Mouse (Mus musculus): ENCODE results near the gene Gpatch4. TPM values are rescaled to one million over a fixed set of nuclear protein-coding genes. Genes with fewer than 3 reads are reported as not detected.

The Gpatch4 gene
- polyA plus RNA-seq, 1 experiment from 2014 or later = 25.2 TPM

DNA sequence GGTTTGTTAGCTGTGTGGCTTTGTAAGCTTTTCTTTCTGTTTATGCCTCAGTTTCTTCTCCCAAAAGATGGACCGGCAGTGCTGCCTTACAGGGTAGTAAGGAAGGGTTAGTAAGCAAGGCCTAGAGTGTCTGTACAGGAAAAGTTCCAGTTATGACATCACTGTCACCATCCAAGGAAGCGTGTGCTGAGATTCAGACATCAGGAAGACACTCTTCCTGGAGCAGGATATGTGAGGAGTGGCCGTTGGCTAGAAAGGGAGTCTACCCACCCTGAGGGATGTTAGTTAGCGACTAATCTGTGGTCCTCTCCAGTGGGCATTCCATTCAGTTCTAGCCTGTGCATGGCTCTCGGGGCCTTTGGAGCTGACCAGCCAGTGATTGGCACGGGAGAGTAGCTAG, 59.3 kb downstream of the Gpatch4 start:
- WGBS = 89% methylated on average over 6 of the region's 6 CpGs
- no peak overlapping the region for H3K4me3 ChIP-seq (ENCODE audit: low read depth, low read length)
- DNase-seq (ENCODE audit: low spot score) = no peak
- no peak for ATAC-seq
- H3K9me3 ChIP-seq (replicated peaks; ENCODE audit: control insufficient read depth, low read length) = no peaks in the 10 kb centered on the region
- no peaks in the 10 kb centered on the region for H3K27me3 ChIP-seq (replicated peaks; ENCODE audit: control insufficient read depth, insufficient read depth, low read length)
- peaks cover 47% of the 10 kb centered on the region for H3K36me3 ChIP-seq (ENCODE audit: control insufficient read depth, insufficient read depth, low read length)
- no peak overlapping the region for H3K27ac ChIP-seq (ENCODE audit: low read depth, low read length)
- H3K9ac ChIP-seq (ENCODE audit: low read length) = no peak overlapping the region
- no peaks in the 10 kb centered on the region for H3K4me1 ChIP-seq (ENCODE audit: control insufficient read depth, insufficient read depth, low read length)
- H3K4me2 ChIP-seq (ENCODE audit: low read length) = no peak overlapping the region

GRCm38 (mm10) chr3:88102611-88103010, 59.7 kb downstream of the Gpatch4 start:
- Histone ChIP-seq H3K4me1 (ENCODE audit: control insufficient read depth, insufficient read depth, low read length) (no peaks in the 10 kb centered on the region), H3K9me3 (replicated peaks; ENCODE audit: control insufficient read depth, low read length) (no peaks in the 10 kb centered on the region), H3K4me2 (ENCODE audit: low read length) (no peak overlapping the region), H3K36me3 (ENCODE audit: control insufficient read depth, insufficient read depth, low read length) (peaks cover 47% of the 10 kb centered on the region), H3K27me3 (replicated peaks; ENCODE audit: control insufficient read depth, insufficient read depth, low read length) (no peaks in the 10 kb centered on the region), H3K27ac (ENCODE audit: low read depth, low read length) (no peak overlapping the region), H3K4me3 (ENCODE audit: low read depth, low read length) (no peak overlapping the region), H3K9ac (ENCODE audit: low read length) (no peak overlapping the region)
- ATAC-seq (no peak), DNase-seq (ENCODE audit: low spot score) (no peak)
- WGBS = 89% methylated on average over 6 of the region's 6 CpGs

Other genes starting within 250 kb of the Gpatch4 start
- 0.74 and 0.94 TPM in 2 replicates for gene Ntrk1, start 247.9 kb upstream of the Gpatch4 start, polyA plus RNA-seq (2014; fragmentation: Nextera tagmentation; extraction: Ambion mirVana)
- 0.62 and 0.66 TPM in 2 replicates for gene Insrr, start 246.2 kb upstream of the Gpatch4 start, polyA plus RNA-seq (2014; fragmentation: Nextera tagmentation; extraction: Ambion mirVana)
- 5.2 and 6.0 TPM in 2 replicates for gene Pear1, start 218.8 kb upstream of the Gpatch4 start, polyA plus RNA-seq (2014; fragmentation: Nextera tagmentation; extraction: Ambion mirVana)
- gene Sh2d2a, start 196.4 kb upstream of the Gpatch4 start, polyA plus RNA-seq (2014; fragmentation: Nextera tagmentation; extraction: Ambion mirVana) = not detected in 2 replicates
- gene Prcc, start 157.5 kb upstream of the Gpatch4 start, polyA plus RNA-seq (2014; fragmentation: Nextera tagmentation; extraction: Ambion mirVana) = 16.1 and 18.5 TPM in 2 replicates
- gene Hdgf, start 136.8 kb upstream of the Gpatch4 start, polyA plus RNA-seq (2014; fragmentation: Nextera tagmentation; extraction: Ambion mirVana) = 99.1 and 137 TPM in 2 replicates
- 69.5 and 71.2 TPM in 2 replicates for gene Mrpl24, start 123.6 kb upstream of the Gpatch4 start, polyA plus RNA-seq (2014; fragmentation: Nextera tagmentation; extraction: Ambion mirVana)
- 17.9 and 20.0 TPM in 2 replicates for gene Isg20l2, start 112.8 kb upstream of the Gpatch4 start, polyA plus RNA-seq (2014; fragmentation: Nextera tagmentation; extraction: Ambion mirVana)
- gene Rrnad1, start 112.4 kb upstream of the Gpatch4 start, polyA plus RNA-seq (2014; fragmentation: Nextera tagmentation; extraction: Ambion mirVana) = 15.6 and 20.2 TPM in 2 replicates
- 32.8 and 35.9 TPM in 2 replicates for gene Crabp2, start 94.4 kb upstream of the Gpatch4 start, polyA plus RNA-seq (2014; fragmentation: Nextera tagmentation; extraction: Ambion mirVana)
- gene Nes, start 72.0 kb upstream of the Gpatch4 start, polyA plus RNA-seq (2014; fragmentation: Nextera tagmentation; extraction: Ambion mirVana) = 23.1 and 27.8 TPM in 2 replicates
- gene Bcan, start 42.9 kb upstream of the Gpatch4 start, polyA plus RNA-seq (2014; fragmentation: Nextera tagmentation; extraction: Ambion mirVana) = 13.5 and 21.9 TPM in 2 replicates
- 0.52 TPM in 1 of 2 replicates, not detected in the other for gene Hapln2, start 15.5 kb upstream of the Gpatch4 start, polyA plus RNA-seq (2014; fragmentation: Nextera tagmentation; extraction: Ambion mirVana)
- 171 and 192 TPM in 2 replicates for gene Naxe, start 15.4 kb downstream of the Gpatch4 start, polyA plus RNA-seq (2014; fragmentation: Nextera tagmentation; extraction: Ambion mirVana)
- not detected in 2 replicates for gene Ttc24, start 35.2 kb downstream of the Gpatch4 start, polyA plus RNA-seq (2014; fragmentation: Nextera tagmentation; extraction: Ambion mirVana)
- 7.6 and 8.1 TPM in 2 replicates for gene Iqgap3, start 38.9 kb downstream of the Gpatch4 start, polyA plus RNA-seq (2014; fragmentation: Nextera tagmentation; extraction: Ambion mirVana)
- gene Mef2d, start 99.3 kb downstream of the Gpatch4 start, polyA plus RNA-seq (2014; fragmentation: Nextera tagmentation; extraction: Ambion mirVana) = 17.3 and 20.4 TPM in 2 replicates
- gene Rhbg, start 211.6 kb downstream of the Gpatch4 start, polyA plus RNA-seq (2014; fragmentation: Nextera tagmentation; extraction: Ambion mirVana) = 0.25 TPM in 1 of 2 replicates, not detected in the other
- gene Gm38392, start 244.1 kb downstream of the Gpatch4 start, polyA plus RNA-seq (2014; fragmentation: Nextera tagmentation; extraction: Ambion mirVana) = 0.18 and 0.22 TPM in 2 replicates

All from forebrain, embryonic 14.5 days (tissue).